In the genomic region with DNA sequence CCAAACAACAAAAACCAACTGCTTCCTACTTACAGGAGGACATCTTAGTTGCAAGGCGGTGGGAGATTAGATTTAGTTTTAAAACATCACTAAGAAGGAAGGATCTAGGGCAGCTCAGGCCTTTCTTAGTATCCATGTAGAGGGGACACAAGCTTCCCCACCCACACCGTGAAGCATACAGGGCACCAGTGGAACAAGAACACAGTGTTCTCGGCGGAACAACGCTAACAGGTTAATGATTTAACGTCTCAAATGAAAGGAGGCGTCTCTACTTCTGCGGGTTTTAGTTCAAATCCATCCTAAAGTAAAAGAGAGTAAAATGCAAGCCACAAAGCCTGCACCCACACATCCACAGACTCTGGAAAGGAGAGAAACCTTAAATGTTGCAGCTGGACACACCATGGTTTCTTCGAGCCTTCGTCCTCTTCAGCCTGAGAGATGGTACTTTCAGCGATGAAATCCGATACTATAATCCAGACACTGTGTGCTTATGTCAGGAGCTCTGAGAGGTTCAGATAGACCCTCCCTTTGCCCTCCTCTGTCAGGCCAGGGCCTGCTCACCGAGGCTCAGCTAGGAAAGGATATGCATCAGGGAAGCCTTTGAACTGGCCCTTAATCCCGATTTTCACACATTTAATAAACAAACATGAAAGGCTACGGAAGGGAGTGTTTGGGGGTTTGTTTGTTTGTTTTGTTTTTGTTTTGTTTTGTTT, we compare ENCODE assay signal across 21 mouse cellular contexts. TPM values are rescaled to one million over a fixed set of nuclear protein-coding genes. Genes with fewer than 3 reads are reported as not detected.
DNase-seq lines count a peak whose midpoint lies in the region; ATAC-seq lines count a peak whose summit lies in the region.
"Had no signal": no experiment of that assay in that cellular context is flagged by ENCODE, and none has a peak within 500 bp of the region (broad histone marks: within the 10 kb centered on the region; RNA-seq: fewer than 3 reads in every experiment).

No protein-coding gene starts in this region.

- no peak overlapping the region for H3K9ac ChIP-seq in embryonic facial prominence, embryonic 11.5 days (replicated peaks; ENCODE audit: low read length)
- H3K9ac ChIP-seq in liver, embryonic 11.5 days (ENCODE audit: low read depth, low read length) = no peak overlapping the region
- 0 out of 2 replicates have a peak overlapping the region, but pooled peaks have one; percentile 1 for H3K9ac ChIP-seq in liver, embryonic 12.5 days
- H3K9ac ChIP-seq: intestine, embryonic 15.5 days; liver, embryonic 14.5 days; lung, embryonic 15.5 days had no signal

- no peaks in the 10 kb centered on the region for H3K36me3 ChIP-seq in embryonic facial prominence, embryonic 11.5 days (replicated peaks; ENCODE audit: control insufficient read depth, insufficient read depth, low read depth, low read length)
- peaks cover 6% of the 10 kb centered on the region; the same call in 1 of the 2 replicates for H3K36me3 ChIP-seq in embryonic facial prominence, embryonic 10.5 days (replicated peaks)
- no peaks in the 10 kb centered on the region for H3K36me3 ChIP-seq in liver, embryonic 11.5 days (ENCODE audit: control insufficient read depth, insufficient read depth, low read length)
- H3K36me3 ChIP-seq in liver, embryonic 12.5 days = 0 out of 2 replicates have a peak, but pooled peaks cover 6% of the 10 kb centered on the region
- H3K36me3 ChIP-seq: heart, embryonic 10.5 days; hindbrain, embryonic 10.5 days; intestine, embryonic 15.5 days; lung, embryonic 15.5 days had no signal

- H3K4me2 ChIP-seq in embryonic facial prominence, embryonic 11.5 days (ENCODE audit: low read depth, low read length) = no peak overlapping the region
- H3K4me2 ChIP-seq in liver, embryonic 11.5 days = no peak overlapping the region
- H3K4me2 ChIP-seq in liver, embryonic 12.5 days = no peak overlapping the region
- H3K4me2 ChIP-seq: intestine, embryonic 15.5 days; lung, embryonic 15.5 days had no signal

- DNase-seq in embryonic facial prominence, embryonic 11.5 days (ENCODE audit: low spot score) = peak; percentile 41
- DNase-seq in embryonic facial prominence, embryonic 10.5 days (ENCODE audit: low spot score) = no peak
- no peak for DNase-seq in liver, embryonic 11.5 days (ENCODE audit: low spot score)
- no peak for DNase-seq in liver
- no peak for DNase-seq in adrenal gland, adult 8-10 months
- DNase-seq in cerebellum, postnatal 25 days = no peak
- DNase-seq: adrenal gland, postnatal 36 days; cerebellum, adult 9-10 months; gastrocnemius, adult 2 months; midbrain, embryonic 14.5 days; thymus, adult 2 months had no signal

- H3K27ac ChIP-seq in embryonic facial prominence, embryonic 11.5 days (replicated peaks; ENCODE audit: low read depth, low read length) = no peak overlapping the region
- no peak overlapping the region for H3K27ac ChIP-seq in embryonic facial prominence, embryonic 10.5 days (replicated peaks)
- H3K27ac ChIP-seq in liver, embryonic 11.5 days (ENCODE audit: low read depth, low read length) = peak overlapping the region; percentile 40; the same call in 1 of the 2 replicates
- H3K27ac ChIP-seq in liver, embryonic 12.5 days = peak overlapping the region; percentile 72; the same call in 1 of the 2 replicates
- H3K27ac ChIP-seq: gastrocnemius, adult 2 months; heart, embryonic 10.5 days; intestine, embryonic 15.5 days; liver, embryonic 14.5 days; lung, embryonic 15.5 days; stomach, postnatal 0 days had no signal

- ATAC-seq in embryonic facial prominence, embryonic 11.5 days (replicated peaks; ENCODE audit: insufficient number of reproducible peaks, low FRiP score, low TSS enrichment, low read depth) = no peak
- ATAC-seq in liver, embryonic 11.5 days (replicated peaks; ENCODE audit: low FRiP score) = no peak
- no peak for ATAC-seq in liver, embryonic 12.5 days
- ATAC-seq: CD4-positive, CD25-positive, alpha-beta regulatory T cell, adult 4 months; hindbrain, embryonic 16.5 days; intestine, embryonic 15.5 days had no signal

- H3K27me3 ChIP-seq in embryonic facial prominence, embryonic 11.5 days (ENCODE audit: control insufficient read depth, insufficient read depth, low read length) = no peaks in the 10 kb centered on the region
- H3K27me3 ChIP-seq in embryonic facial prominence, embryonic 10.5 days (replicated peaks; ENCODE audit: low read depth, poor library complexity, severe bottlenecking) = no peaks in the 10 kb centered on the region
- H3K27me3 ChIP-seq in liver, embryonic 11.5 days (replicated peaks; ENCODE audit: control insufficient read depth, insufficient read depth, low read length) = no peaks in the 10 kb centered on the region
- H3K27me3 ChIP-seq in liver, embryonic 12.5 days (replicated peaks) = no peaks in the 10 kb centered on the region
- H3K27me3 ChIP-seq: intestine, embryonic 15.5 days; lung, embryonic 15.5 days had no signal

- no peaks in the 10 kb centered on the region for H3K9me3 ChIP-seq in embryonic facial prominence, embryonic 11.5 days (replicated peaks; ENCODE audit: control insufficient read depth, low read length)
- H3K9me3 ChIP-seq in embryonic facial prominence, embryonic 10.5 days = no peaks in the 10 kb centered on the region
- H3K9me3 ChIP-seq in liver, embryonic 11.5 days (ENCODE audit: control insufficient read depth, low read length) = no peaks in the 10 kb centered on the region
- no peaks in the 10 kb centered on the region for H3K9me3 ChIP-seq in liver, embryonic 12.5 days (replicated peaks)
- H3K9me3 ChIP-seq: heart, embryonic 10.5 days; hindbrain, embryonic 10.5 days; intestine, embryonic 15.5 days; lung, embryonic 15.5 days; megakaryocyte, embryonic 14.5 days had no signal

- 71% methylated on average over 15 of the region's 15 CpGs for WGBS in embryonic facial prominence, embryonic 11.5 days
- 72% methylated on average over 15 of the region's 15 CpGs for WGBS in embryonic facial prominence, embryonic 10.5 days
- 71% methylated on average over 15 of the region's 15 CpGs for WGBS in liver, embryonic 11.5 days
- WGBS in liver, embryonic 12.5 days (ENCODE audit: insufficient replicate concordance) = 78% methylated on average over 15 of the region's 15 CpGs

- no peak overlapping the region for H3K4me3 ChIP-seq in embryonic facial prominence, embryonic 11.5 days (ENCODE audit: low read depth, low read length)
- H3K4me3 ChIP-seq in embryonic facial prominence, embryonic 10.5 days = no peak overlapping the region
- H3K4me3 ChIP-seq in liver, embryonic 11.5 days (ENCODE audit: low read depth, low read length) = no peak overlapping the region
- H3K4me3 ChIP-seq in liver, embryonic 12.5 days = no peak overlapping the region
- H3K4me3 ChIP-seq: gastrocnemius, adult 2 months; heart, embryonic 10.5 days; hindbrain, embryonic 10.5 days; intestine, embryonic 15.5 days; lung, embryonic 15.5 days; megakaryocyte, embryonic 14.5 days had no signal

- H3K4me1 ChIP-seq in embryonic facial prominence, embryonic 11.5 days (ENCODE audit: control insufficient read depth, insufficient read depth, low read length) = no peaks in the 10 kb centered on the region
- peaks cover 20% of the 10 kb centered on the region for H3K4me1 ChIP-seq in embryonic facial prominence, embryonic 10.5 days
- H3K4me1 ChIP-seq in liver, embryonic 11.5 days (replicated peaks; ENCODE audit: control insufficient read depth, insufficient read depth, low read length) = peaks cover 34% of the 10 kb centered on the region
- H3K4me1 ChIP-seq in liver, embryonic 12.5 days = peaks cover 70% of the 10 kb centered on the region
- H3K4me1 ChIP-seq: intestine, embryonic 15.5 days; lung, embryonic 15.5 days had no signal

RNA-seq across cellular contexts. Expression of a gene that starts 12.0 kb away (rescaled TPM):
- 6.5 and 7.7 TPM in 2 replicates for polyA plus RNA-seq in embryonic facial prominence, embryonic 11.5 days (2014; fragmentation: Nextera tagmentation; extraction: Ambion mirVana)
- 16.4 and 16.9 TPM in 2 replicates for polyA plus RNA-seq in embryonic facial prominence, embryonic 10.5 days (2016; fragmentation: Nextera tagmentation; extraction: Ambion mirVana)
- 9.3 and 10.5 TPM in 2 replicates for polyA plus RNA-seq in liver, embryonic 11.5 days (2014; fragmentation: Nextera tagmentation; extraction: Ambion mirVana)
- polyA plus RNA-seq in liver, embryonic 12.5 days (2016; fragmentation: Nextera tagmentation; extraction: Ambion mirVana) = 6.7 and 6.8 TPM in 2 replicates
- total RNA-seq in adrenal gland, adult 8-10 months (2022) = 10 to 100 TPM; 11.6 to 19.8 (median 15.7) TPM

RNA-seq across cellular contexts. Expression of a gene that starts 35.5 kb away (rescaled TPM):
- polyA plus RNA-seq in embryonic facial prominence, embryonic 11.5 days (2014; fragmentation: Nextera tagmentation; extraction: Ambion mirVana) = 200 and 211 TPM in 2 replicates
- 227 and 234 TPM in 2 replicates for polyA plus RNA-seq in embryonic facial prominence, embryonic 10.5 days (2016; fragmentation: Nextera tagmentation; extraction: Ambion mirVana)
- polyA plus RNA-seq in liver, embryonic 11.5 days (2014; fragmentation: Nextera tagmentation; extraction: Ambion mirVana) = 445 and 480 TPM in 2 replicates
- polyA plus RNA-seq in liver, embryonic 12.5 days (2016; fragmentation: Nextera tagmentation; extraction: Ambion mirVana) = 271 and 276 TPM in 2 replicates
- total RNA-seq in adrenal gland, adult 8-10 months (2022) = 10 to 100 TPM; 58.8 to 88.7 (median 70.4) TPM

RNA-seq across cellular contexts. Expression of a gene that starts 54.0 kb away (rescaled TPM):
- polyA plus RNA-seq in embryonic facial prominence, embryonic 11.5 days (2014; fragmentation: Nextera tagmentation; extraction: Ambion mirVana) = 59.8 and 61.1 TPM in 2 replicates
- 59.8 and 72.3 TPM in 2 replicates for polyA plus RNA-seq in embryonic facial prominence, embryonic 10.5 days (2016; fragmentation: Nextera tagmentation; extraction: Ambion mirVana)
- 58.6 and 58.8 TPM in 2 replicates for polyA plus RNA-seq in liver, embryonic 11.5 days (2014; fragmentation: Nextera tagmentation; extraction: Ambion mirVana)
- polyA plus RNA-seq in liver, embryonic 12.5 days (2016; fragmentation: Nextera tagmentation; extraction: Ambion mirVana) = 40.7 and 44.9 TPM in 2 replicates
- 10 to 100 TPM; 13.7 to 24.5 (median 17.6) TPM for total RNA-seq in adrenal gland, adult 8-10 months (2022)

Comparison
In these comparisons a context has a peak if more than half of its experiments do, and no peak if none do; other contexts are left out.
1. H3K27ac ChIP-seq: peak in liver, embryonic 11.5 days (single experiment) and liver, embryonic 12.5 days (single experiment); none in embryonic facial prominence, embryonic 11.5 days (single experiment) and embryonic facial prominence, embryonic 10.5 days (single experiment).